Mouse (Mus musculus) layer of hippocampus, postnatal 25 days (tissue): Measurements from ENCODE around the gene Igf2. TPM values are rescaled to one million over a fixed set of nuclear protein-coding genes. Genes with fewer than 3 reads are reported as not detected.

Experiments
- DNase-seq, 2 experiments: peaks; one replicate each; pipeline ENCODE4 v3.0.0; 2022; ENCODE audit warnings: mixed read lengths in 2 of 2, low spot score in 1 of 2; ENCODE audit errors: extremely low spot score in 1 of 2
- total RNA-seq, 2 experiments: library from RNA; stranded (reverse); gene quantifications; 2 replicates each; pipeline ENCODE4 v1.2.3; 2021

The Igf2 gene
- total RNA-seq, 2 experiments from 2014 or later: 63.1 to 72.7 TPM

- DNase-seq: no peak
These were observed 6.6 kb downstream of the Igf2 start for GRCm38 (mm10) chr7:142659767-142660650.

- no peak for DNase-seq
These were observed 7.4 kb downstream of the Igf2 start for GRCm38 (mm10) chr7:142659181-142659681.

- no peak for DNase-seq
These were observed 7.9 kb downstream of the Igf2 start for GRCm38 (mm10) chr7:142658681-142659180.

GRCm38 (mm10) chr7:142657821-142658614 is 8.6 kb downstream of the Igf2 start:
- peak in 1 of 2 experiments; percentile 2 for DNase-seq

GRCm38 (mm10) chr7:142657341-142657791 is 9.2 kb downstream of the Igf2 start:
- DNase-seq: peak in 1 of 2 experiments; percentile 3

GRCm38 (mm10) chr7:142656055-142656454 is 10.6 kb downstream of the Igf2 start:
- peak in 1 of 2 experiments; percentile 3 for DNase-seq

- DNase-seq: no peak
These were observed 11.0 kb downstream of the Igf2 start for GRCm38 (mm10) chr7:142655633-142656032.

GRCm38 (mm10) chr7:142653726-142654125 is 12.9 kb downstream of the Igf2 start:
- DNase-seq: peak in 1 of 2 experiments; percentile 4

- DNase-seq: no peak
These were observed 19.9 kb downstream of the Igf2 start for GRCm38 (mm10) chr7:142646676-142647075.

- DNase-seq: no peak
These were observed 21.6 kb downstream of the Igf2 start for GRCm38 (mm10) chr7:142645045-142645444.

GRCm38 (mm10) chr7:142636178-142636577 is 30.4 kb downstream of the Igf2 start:
- no peak for DNase-seq

- no peak for DNase-seq
These were observed 35.9 kb downstream of the Igf2 start for GRCm38 (mm10) chr7:142630691-142631090.

GRCm38 (mm10) chr7:142629806-142630205 is 36.8 kb downstream of the Igf2 start:
- DNase-seq: no peak

- no peak for DNase-seq
These were observed 44.4 kb downstream of the Igf2 start for GRCm38 (mm10) chr7:142622180-142622579.

- no peak for DNase-seq
These were observed 53.5 kb downstream of the Igf2 start for GRCm38 (mm10) chr7:142613077-142613476.

- DNase-seq: peak; percentile 69 to 78
These were observed 55.8 kb downstream of the Igf2 start for GRCm38 (mm10) chr7:142610627-142611406.

GRCm38 (mm10) chr7:142600921-142601320 is 65.7 kb downstream of the Igf2 start:
- no peak for DNase-seq
